Mouse (Mus musculus): ENCODE data around the gene Cnnm2.

DNA sequence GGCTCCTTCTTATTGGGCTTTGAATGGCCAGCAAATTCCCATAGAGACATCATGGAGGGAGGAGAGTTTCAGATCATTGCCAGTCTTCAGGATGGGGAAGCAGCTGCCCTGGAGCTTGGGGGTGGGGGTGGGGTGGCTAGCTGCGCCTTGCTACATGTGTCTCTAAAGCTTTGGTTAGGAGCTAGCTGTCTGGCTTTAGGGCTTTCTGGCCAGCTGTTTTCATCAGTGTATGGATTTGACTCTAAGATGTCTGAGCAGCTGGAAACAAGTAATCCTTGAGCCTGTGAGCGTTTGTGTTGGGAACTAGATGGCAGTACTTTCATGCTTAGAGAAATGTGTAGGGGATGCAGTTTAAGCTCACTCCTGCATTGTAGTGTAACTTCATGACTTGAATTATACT lies 42.3 kb downstream of the Cnnm2 start:
- TF ChIP-seq POLR2A (IDR thresholded peaks at IDR 0.05; ENCODE audit: extremely low read depth, insufficient read depth, low read length) = no peak
- TF ChIP-seq CTCF (IDR thresholded peaks at IDR 0.05; ENCODE audit: low read depth, low read length) = no peak
